Mouse (Mus musculus): Measurements from ENCODE around the gene Dzip1l. TPM values are rescaled to one million over a fixed set of nuclear protein-coding genes. Genes with fewer than 3 reads are reported as not detected.

The Dzip1l gene
- polyA plus RNA-seq, 1 experiment: 8.2 TPM

- DNase-seq (ENCODE audit: low read depth): no peak
These were observed 32.4 kb downstream of the Dzip1l start for GRCm38 (mm10) chr9:99661606-99662166.

DNA sequence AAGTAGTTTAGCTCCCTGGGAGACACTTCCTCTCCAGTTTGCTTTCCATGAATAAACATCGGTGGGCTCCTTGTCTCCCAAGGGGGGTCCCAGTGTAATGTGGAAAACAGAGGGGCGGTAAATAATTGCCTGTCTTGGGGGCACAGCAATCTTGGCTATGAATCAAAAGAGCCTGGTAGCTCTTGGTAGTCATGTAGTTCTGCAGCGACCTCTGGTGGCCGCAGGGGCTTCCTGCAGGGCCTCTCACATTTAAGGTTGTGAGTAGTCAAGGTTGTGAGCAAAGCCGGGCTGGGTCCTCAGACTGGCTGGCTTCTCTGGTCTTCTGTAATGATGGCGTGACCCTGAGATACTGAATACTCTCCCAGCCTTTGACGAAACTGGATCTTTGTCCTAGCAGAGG, 33.1 kb downstream of the Dzip1l start:
- TF ChIP-seq CTCF (IDR thresholded peaks at IDR 0.05; ENCODE audit: borderline replicate concordance, extremely low read depth, insufficient read depth, insufficient read length) (peak; percentile 95), POLR2A (IDR thresholded peaks at IDR 0.05; ENCODE audit: borderline replicate concordance, extremely low read depth, insufficient read depth, insufficient read length, poor library complexity, severe bottlenecking) (no peak)
- peak; percentile 90 for DNase-seq (ENCODE audit: low read depth)

More at GRCm38 (mm10) chr9:99661606-99662166, 32.4 kb downstream of the Dzip1l start:
- TF ChIP-seq POLR2A (IDR thresholded peaks at IDR 0.05; ENCODE audit: borderline replicate concordance, extremely low read depth, insufficient read depth, insufficient read length, poor library complexity, severe bottlenecking): no peak
- TF ChIP-seq CTCF (IDR thresholded peaks at IDR 0.05; ENCODE audit: borderline replicate concordance, extremely low read depth, insufficient read depth, insufficient read length): no peak

DNA sequence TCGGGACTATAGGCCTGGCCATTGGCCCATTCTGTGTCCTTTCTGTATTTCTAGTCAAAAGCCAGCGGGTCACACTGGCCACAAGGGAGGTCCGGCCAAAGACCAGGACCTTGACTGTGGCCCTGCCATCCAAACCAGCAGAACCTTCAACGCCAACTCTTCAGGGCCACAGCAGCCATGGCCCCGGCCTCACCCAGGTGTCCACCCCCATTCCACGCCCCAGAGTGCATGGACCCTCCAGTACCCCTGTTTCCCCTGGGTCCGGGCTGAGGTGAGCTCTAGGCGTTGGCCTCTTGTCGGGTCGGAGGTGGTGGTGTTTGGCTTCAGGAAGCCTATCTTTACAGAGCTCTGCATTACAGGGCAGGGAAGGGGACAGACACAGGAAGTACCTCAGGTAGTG, 33.6 kb downstream of the Dzip1l start:
- TF ChIP-seq POLR2A (IDR thresholded peaks at IDR 0.05; ENCODE audit: borderline replicate concordance, extremely low read depth, insufficient read depth, insufficient read length, poor library complexity, severe bottlenecking): no peak
- TF ChIP-seq CTCF (IDR thresholded peaks at IDR 0.05; ENCODE audit: borderline replicate concordance, extremely low read depth, insufficient read depth, insufficient read length): no peak
- no peak for DNase-seq (ENCODE audit: low read depth)

DNA sequence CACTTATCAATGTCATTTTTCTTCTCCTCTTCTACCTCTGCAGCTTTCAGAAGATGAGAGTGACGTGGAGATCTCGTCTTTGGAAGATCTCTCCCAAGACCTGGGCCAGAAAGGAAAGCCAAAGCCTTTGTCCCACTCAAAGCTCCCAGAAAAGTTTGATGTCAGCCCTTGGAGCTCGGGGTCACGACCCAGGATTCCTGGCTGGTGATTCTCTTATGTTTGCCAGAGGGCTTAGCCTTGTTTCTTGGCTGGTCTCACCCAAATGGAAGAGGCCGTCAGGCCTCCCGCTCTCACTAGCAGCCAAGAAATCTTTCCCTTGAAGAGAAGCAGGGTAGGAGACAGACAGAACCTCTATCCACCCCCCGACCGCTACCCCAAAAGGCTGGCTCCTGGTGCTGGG, 38.3 kb downstream of the Dzip1l start:
- TF ChIP-seq CTCF (IDR thresholded peaks at IDR 0.05; ENCODE audit: borderline replicate concordance, extremely low read depth, insufficient read depth, insufficient read length) (no peak), POLR2A (IDR thresholded peaks at IDR 0.05; ENCODE audit: borderline replicate concordance, extremely low read depth, insufficient read depth, insufficient read length, poor library complexity, severe bottlenecking) (no peak)
- no peak for DNase-seq (ENCODE audit: low read depth)

- TF ChIP-seq CTCF (IDR thresholded peaks at IDR 0.05; ENCODE audit: borderline replicate concordance, extremely low read depth, insufficient read depth, insufficient read length) (peak; percentile 32; the same call in 1 of the 2 replicates), POLR2A (IDR thresholded peaks at IDR 0.05; ENCODE audit: borderline replicate concordance, extremely low read depth, insufficient read depth, insufficient read length, poor library complexity, severe bottlenecking) (no peak)
- peak; percentile 23 for DNase-seq (ENCODE audit: low read depth)
These were observed 42.3 kb downstream of the Dzip1l start for GRCm38 (mm10) chr9:99671603-99672002.

DNA sequence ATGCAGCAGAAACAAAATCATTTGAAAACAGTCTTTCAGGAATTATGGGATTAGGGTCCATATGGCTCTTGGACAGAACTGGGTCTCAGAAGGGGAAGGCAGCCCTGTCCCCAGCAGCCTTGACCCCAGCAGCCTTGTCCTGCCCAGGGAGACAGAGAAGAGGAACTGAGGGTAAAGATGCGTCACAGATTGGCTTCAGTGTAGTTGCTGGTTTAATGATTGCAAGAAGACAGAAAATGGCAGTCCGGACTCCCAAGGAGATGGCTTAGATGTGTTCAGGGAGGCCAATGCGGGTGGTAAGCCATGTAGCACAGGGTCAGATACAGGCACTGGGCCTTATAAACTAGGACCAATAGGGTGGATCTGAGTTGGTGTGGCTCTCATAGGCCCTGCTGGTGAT, 46.4 kb downstream of the Dzip1l start:
- no peak for DNase-seq (ENCODE audit: low read depth)
- TF ChIP-seq POLR2A (IDR thresholded peaks at IDR 0.05; ENCODE audit: borderline replicate concordance, extremely low read depth, insufficient read depth, insufficient read length, poor library complexity, severe bottlenecking) (no peak), CTCF (IDR thresholded peaks at IDR 0.05; ENCODE audit: borderline replicate concordance, extremely low read depth, insufficient read depth, insufficient read length) (no peak)

- DNase-seq (ENCODE audit: low read depth): peak; percentile 45
- TF ChIP-seq CTCF (IDR thresholded peaks at IDR 0.05; ENCODE audit: borderline replicate concordance, extremely low read depth, insufficient read depth, insufficient read length): no peak
- TF ChIP-seq POLR2A (IDR thresholded peaks at IDR 0.05; ENCODE audit: borderline replicate concordance, extremely low read depth, insufficient read depth, insufficient read length, poor library complexity, severe bottlenecking): no peak
These were observed 52.8 kb downstream of the Dzip1l start for GRCm38 (mm10) chr9:99681980-99682570.

GRCm38 (mm10) chr9:99685061-99685521, 55.8 kb downstream of the Dzip1l start:
- DNase-seq (ENCODE audit: low read depth): peak; percentile 69
- TF ChIP-seq POLR2A (IDR thresholded peaks at IDR 0.05; ENCODE audit: borderline replicate concordance, extremely low read depth, insufficient read depth, insufficient read length, poor library complexity, severe bottlenecking) (no peak), CTCF (IDR thresholded peaks at IDR 0.05; ENCODE audit: borderline replicate concordance, extremely low read depth, insufficient read depth, insufficient read length) (no peak)

DNA sequence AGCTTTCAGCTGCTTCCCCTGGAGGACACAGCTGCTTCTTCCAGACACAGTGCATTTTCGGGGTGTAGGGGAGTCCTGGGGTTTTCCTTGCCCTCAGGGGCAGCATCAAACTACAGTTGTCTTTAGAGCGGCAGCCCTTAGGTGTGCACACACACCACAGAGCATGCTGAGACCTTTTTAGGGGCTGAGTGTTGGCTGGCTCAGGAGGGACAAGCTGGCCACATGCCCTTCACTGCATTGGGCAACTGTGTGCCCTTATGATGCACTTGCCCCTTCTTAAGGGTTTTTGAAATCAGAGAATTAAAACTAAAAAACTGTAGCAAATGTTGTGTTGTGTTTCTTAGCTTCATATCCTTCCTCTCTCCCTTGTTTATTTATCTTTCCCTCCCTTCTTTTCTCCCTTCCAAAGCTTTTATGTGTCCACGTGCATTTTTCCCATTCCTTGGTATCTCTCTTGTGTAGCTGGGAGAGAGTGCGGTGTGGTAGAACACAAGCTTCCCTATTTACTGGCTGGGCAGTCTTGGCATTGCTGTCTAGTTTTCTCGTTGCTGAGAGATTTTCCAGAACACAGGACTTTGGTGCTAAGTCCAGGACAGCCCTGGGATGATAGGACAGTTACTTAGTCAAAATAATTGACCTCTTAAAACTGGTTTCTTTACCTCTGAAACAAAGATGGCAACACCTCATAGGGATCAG, 56.4 kb downstream of the Dzip1l start:
- DNase-seq (ENCODE audit: low read depth): no peak
- TF ChIP-seq POLR2A (IDR thresholded peaks at IDR 0.05; ENCODE audit: borderline replicate concordance, extremely low read depth, insufficient read depth, insufficient read length, poor library complexity, severe bottlenecking) (no peak), CTCF (IDR thresholded peaks at IDR 0.05; ENCODE audit: borderline replicate concordance, extremely low read depth, insufficient read depth, insufficient read length) (no peak)

DNA sequence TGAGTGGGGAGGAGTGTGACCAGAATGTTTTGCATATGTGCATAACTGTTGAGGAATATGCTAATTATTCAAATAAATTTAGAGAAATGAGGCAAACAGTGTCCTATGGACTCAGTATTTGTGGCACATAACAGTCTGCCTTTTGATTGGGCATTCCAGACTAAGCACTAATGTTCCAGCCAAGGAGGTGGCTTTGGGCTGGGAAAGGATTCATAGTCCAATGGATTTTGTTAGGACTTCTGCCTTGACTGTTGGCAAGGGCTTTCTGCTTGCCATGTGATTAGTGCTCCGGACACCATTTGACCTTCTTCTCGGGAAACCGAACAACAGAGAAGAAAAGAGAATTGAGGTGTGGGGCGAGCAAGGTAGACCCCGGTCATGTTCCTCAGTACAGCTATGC, 60.5 kb downstream of the Dzip1l start:
- DNase-seq (ENCODE audit: low read depth): no peak
- TF ChIP-seq POLR2A (IDR thresholded peaks at IDR 0.05; ENCODE audit: borderline replicate concordance, extremely low read depth, insufficient read depth, insufficient read length, poor library complexity, severe bottlenecking) (no peak), CTCF (IDR thresholded peaks at IDR 0.05; ENCODE audit: borderline replicate concordance, extremely low read depth, insufficient read depth, insufficient read length) (no peak)

- TF ChIP-seq POLR2A (IDR thresholded peaks at IDR 0.05; ENCODE audit: borderline replicate concordance, extremely low read depth, insufficient read depth, insufficient read length, poor library complexity, severe bottlenecking) (no peak), CTCF (IDR thresholded peaks at IDR 0.05; ENCODE audit: borderline replicate concordance, extremely low read depth, insufficient read depth, insufficient read length) (no peak)
- no peak for DNase-seq (ENCODE audit: low read depth)
These were observed 61.1 kb downstream of the Dzip1l start for GRCm38 (mm10) chr9:99690386-99690785.

Measured in brain, embryonic 14.5 days (tissue).